ENCODE assay signal across 8 mouse cellular contexts in genomic region chr17:46202421-46203071, GRCm38 (mm10). TPM values are rescaled to one million over a fixed set of nuclear protein-coding genes. Genes with fewer than 3 reads are reported as not detected.
DNase-seq lines count a peak whose midpoint lies in the region; ATAC-seq lines count a peak whose summit lies in the region.

TSS of gene Polh (minus strand) at chr17:46202645.
TSS of gene Xpo5 (plus strand) at chr17:46202782.

- peaks cover 55% of the 10 kb centered on the region for H3K36me3 ChIP-seq in megakaryocyte, embryonic 14.5 days (replicated peaks; ENCODE audit: low read length)

- H3K4me3 ChIP-seq in megakaryocyte, embryonic 14.5 days (replicated peaks) = peak within 1 kb of the TSS; percentile 99

- H3K9me3 ChIP-seq in megakaryocyte, embryonic 14.5 days = no peaks in the 10 kb centered on the region

- DNase-seq in ZHBTc4 (ENCODE audit: low read depth, low spot score) = peak; percentile 99
- peak; percentile 86 to 93 for DNase-seq in gastrocnemius, adult 8-10 months (ENCODE audit: low spot score in 2 of 2)
- DNase-seq in hindlimb bud, embryonic 11.5 days (ENCODE audit: extremely low spot score, low read depth, low spot score) = peak; percentile 95
- DNase-seq in left cerebral cortex, adult 8-10 months (ENCODE audit: low spot score in 2 of 2) = peak; percentile 77 to 90
- peak; percentile 94 to 95 for DNase-seq in right cerebral cortex, postnatal 10 days (ENCODE audit: low spot score in 2 of 2)
- peak; percentile 91 for DNase-seq in urinary bladder, postnatal 25 days (ENCODE audit: low spot score)

- no peaks in the 10 kb centered on the region for H3K27me3 ChIP-seq in megakaryocyte, embryonic 14.5 days (replicated peaks)

- H3K4me1 ChIP-seq in megakaryocyte, embryonic 14.5 days = peaks cover 51% of the 10 kb centered on the region

- peak; percentile 87 for ATAC-seq in common myeloid progenitor, adult 5-6 weeks (replicated peaks; ENCODE audit: low read depth, poor library complexity, severe bottlenecking)

RNA-seq across cellular contexts. Expression of gene Polh, which starts in this region (rescaled TPM):
- total RNA-seq in common myeloid progenitor, adult 5-6 weeks (2017) = 19.1 and 27.4 TPM in 2 replicates
- 10 to 100 TPM; 12.3 to 16.2 (median 14.3) TPM for total RNA-seq in gastrocnemius, adult 8-10 months (2022)
- 1 to 10 TPM; 5.3 to 7.8 (median 6.8) TPM for total RNA-seq in left cerebral cortex, adult 8-10 months (2022)
- 0.35 and 1.6 TPM in 2 replicates for polyA plus RNA-seq in megakaryocyte, embryonic 14.5 days (2012; ENCODE audit: insufficient read depth, low replicate concordance)

RNA-seq across cellular contexts. Expression of gene Xpo5, which starts in this region (rescaled TPM):
- 60.6 and 67.8 TPM in 2 replicates for total RNA-seq in common myeloid progenitor, adult 5-6 weeks (2017)
- total RNA-seq in gastrocnemius, adult 8-10 months (2022) = 10 to 100 TPM in 2 of 4 experiments, 1 to 10 TPM in 2; 8.0 to 10.3 (median 9.6) TPM
- 10 to 100 TPM; 38.3 to 42.7 (median 41.8) TPM for total RNA-seq in left cerebral cortex, adult 8-10 months (2022)
- 2.1 and 4.5 TPM in 2 replicates for polyA plus RNA-seq in megakaryocyte, embryonic 14.5 days (2012; ENCODE audit: insufficient read depth, low replicate concordance)

Comparison
In these comparisons a context has a peak if more than half of its experiments do, and no peak if none do; other contexts are left out.
1. Peak in every context shown above with its lines: DNase-seq, ATAC-seq and H3K4me3 ChIP-seq.